Mouse (Mus musculus) hindbrain, embryonic 11.5 days (tissue): ENCODE measurements at regions not wholly inside any gene's neighbourhood (a gene's known extent, or its start where the extent isn't known, plus 50 kb on each side); places are given as distances from the start of the nearest gene placed in this dataset.

Experiments
- ATAC-seq: fragments of 200-750 bp; cut with Nextera tagmentation; 2 replicates; pipeline ENCODE4 v1.8.0; 2017; ENCODE audit warnings: mild to moderate bottlenecking, moderate TSS enrichment, moderate library complexity; ENCODE audit not compliant: low FRiP score
- DNase-seq: peaks from one replicate; pipeline ENCODE4 v3.0.0-alpha.2; 2015; ENCODE audit warnings: low spot score
- H3K27ac ChIP-seq: fragments of 300-500 bp; sonication (generic); 2 replicates; pipeline ENCODE4 v1.5.1; 2014; ENCODE audit warnings: mild to moderate bottlenecking, low read depth, low read length
- H3K27me3 ChIP-seq: fragments of 300-500 bp; sonication (generic); 2 replicates; pipeline ENCODE4 v1.6.1; 2014; ENCODE audit warnings: mild to moderate bottlenecking, low read length, moderate library complexity, mixed read lengths; ENCODE audit not compliant: control insufficient read depth, insufficient read depth
- H3K36me3 ChIP-seq: fragments of 300-500 bp; sonication (generic); 2 replicates; pipeline ENCODE4 v1.6.1; 2014; ENCODE audit warnings: mild to moderate bottlenecking, low read length, moderate library complexity, mixed read lengths; ENCODE audit not compliant: control insufficient read depth, insufficient read depth
- H3K4me1 ChIP-seq: fragments of 300-500 bp; sonication (generic); replicated peaks from 2 replicates; pipeline ENCODE4 v1.6.1; 2014; ENCODE audit warnings: low read length, mixed read lengths; ENCODE audit not compliant: control insufficient read depth, insufficient read depth
- H3K4me2 ChIP-seq: fragments of 300-500 bp; sonication (generic); replicated peaks from 2 replicates; pipeline ENCODE4 v1.6.1; 2014; ENCODE audit warnings: mild to moderate bottlenecking, low read depth, low read length
- H3K4me3 ChIP-seq: fragments of 300-500 bp; sonication (generic); 2 replicates; pipeline ENCODE4 v1.5.1; 2014; ENCODE audit warnings: low read depth, low read length
- H3K9ac ChIP-seq: fragments of 300-500 bp; sonication (generic); 2 replicates; pipeline ENCODE4 v1.6.1; 2014; ENCODE audit warnings: low read depth, low read length
- H3K9me3 ChIP-seq: fragments of 300-500 bp; sonication (generic); 2 replicates; pipeline ENCODE4 v1.6.1; 2016; ENCODE audit warnings: low read length; ENCODE audit not compliant: control insufficient read depth
- WGBS: fragments of 180-500 bp; shearing (Covaris S2); extraction: QIAGEN DNeasy Blood & Tissue Kit; methylation state at CpG from one replicate; pipeline ENCODE4 v1.1.7; 2014; 5-methylcytosine and 5-hydroxymethylcytosine counted together

DNA sequence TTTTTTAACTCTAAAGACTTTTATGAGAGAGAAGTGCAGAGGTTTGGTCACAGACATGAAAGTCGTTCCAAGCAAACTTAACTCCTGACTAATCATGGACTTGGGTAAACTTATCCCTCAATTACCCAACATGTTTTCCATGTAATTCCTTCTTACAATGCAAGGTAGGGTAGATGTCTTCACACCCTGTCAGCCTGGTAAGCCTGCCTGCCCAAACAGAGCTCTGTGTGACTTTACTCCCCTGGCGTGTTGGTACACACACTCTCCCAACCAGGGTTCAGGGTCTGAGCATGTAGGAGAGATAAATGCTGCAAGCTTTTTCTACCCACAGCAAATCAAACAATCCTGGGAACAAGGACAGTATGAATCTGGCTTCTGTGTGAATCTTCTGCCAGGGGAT lies 192.1 kb upstream of the Camk1g start:
- Histone ChIP-seq H3K36me3 (no peaks in the 10 kb centered on the region), H3K4me3 (no peak overlapping the region), H3K4me1 (no peaks in the 10 kb centered on the region), H3K9ac (no peak overlapping the region), H3K27ac (no peak overlapping the region), H3K27me3 (no peaks in the 10 kb centered on the region), H3K9me3 (no peaks in the 10 kb centered on the region), H3K4me2 (no peak overlapping the region)
- ATAC-seq (no peak), DNase-seq (no peak)
- 88% methylated on average over 2 of the region's 2 CpGs for WGBS

DNA sequence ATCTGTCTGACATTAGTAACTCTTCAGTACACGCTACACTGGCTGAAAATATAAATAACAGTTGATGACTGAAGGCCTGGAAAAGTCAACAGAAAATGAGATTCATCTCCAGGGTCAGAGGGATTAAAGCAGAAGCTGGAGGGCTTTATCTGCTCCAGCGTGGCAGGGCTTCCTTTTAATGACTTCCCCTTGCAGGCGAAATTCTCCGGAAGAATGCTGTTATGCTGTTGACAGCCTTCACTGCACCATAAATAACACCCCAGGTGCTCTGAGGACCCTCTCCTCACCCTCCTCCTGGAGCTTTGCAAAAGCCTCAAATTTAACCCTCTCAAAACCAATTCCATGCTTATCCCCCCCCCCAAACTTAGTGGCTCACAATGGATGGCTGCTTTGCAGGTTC lies 188.0 kb upstream of the Camk1g start:
- Histone ChIP-seq H3K36me3 (no peaks in the 10 kb centered on the region), H3K27ac (no peak overlapping the region), H3K9me3 (no peaks in the 10 kb centered on the region), H3K27me3 (no peaks in the 10 kb centered on the region), H3K4me1 (no peaks in the 10 kb centered on the region), H3K4me2 (no peak overlapping the region), H3K4me3 (no peak overlapping the region), H3K9ac (no peak overlapping the region)
- WGBS, result 50% methylated on average over 4 of the region's 4 CpGs
- DNase-seq (no peak), ATAC-seq (no peak)

DNA sequence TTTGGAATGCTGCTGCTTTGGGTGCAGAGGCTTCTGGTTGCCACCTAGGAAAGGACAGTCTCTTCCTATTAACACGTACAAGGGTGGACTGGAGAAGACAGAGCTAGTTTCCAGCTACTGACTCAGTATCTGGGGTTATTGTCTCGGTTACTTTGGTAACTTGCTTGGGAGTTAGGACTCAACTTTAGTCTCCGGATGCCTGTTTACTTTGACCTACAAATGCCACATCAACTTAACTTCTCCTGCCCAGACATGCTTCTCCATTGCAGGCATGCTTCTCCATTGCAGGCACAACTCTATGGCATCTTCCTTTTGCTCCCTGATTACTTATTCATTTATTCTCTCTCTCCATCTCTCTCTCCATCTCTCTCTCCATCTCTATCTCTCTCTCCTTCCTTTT lies 184.6 kb upstream of the Camk1g start:
- no peak for DNase-seq
- H3K4me1 ChIP-seq, result no peaks in the 10 kb centered on the region
- no peak overlapping the region for H3K9ac ChIP-seq
- H3K27ac ChIP-seq, result no peak overlapping the region
- no peaks in the 10 kb centered on the region for H3K27me3 ChIP-seq
- H3K36me3 ChIP-seq, result no peaks in the 10 kb centered on the region
- WGBS, result 85% methylated on average over 3 of the region's 3 CpGs
- ATAC-seq, result no peak
- H3K4me2 ChIP-seq, result no peak overlapping the region
- H3K4me3 ChIP-seq, result no peak overlapping the region
- H3K9me3 ChIP-seq, result no peaks in the 10 kb centered on the region

DNA sequence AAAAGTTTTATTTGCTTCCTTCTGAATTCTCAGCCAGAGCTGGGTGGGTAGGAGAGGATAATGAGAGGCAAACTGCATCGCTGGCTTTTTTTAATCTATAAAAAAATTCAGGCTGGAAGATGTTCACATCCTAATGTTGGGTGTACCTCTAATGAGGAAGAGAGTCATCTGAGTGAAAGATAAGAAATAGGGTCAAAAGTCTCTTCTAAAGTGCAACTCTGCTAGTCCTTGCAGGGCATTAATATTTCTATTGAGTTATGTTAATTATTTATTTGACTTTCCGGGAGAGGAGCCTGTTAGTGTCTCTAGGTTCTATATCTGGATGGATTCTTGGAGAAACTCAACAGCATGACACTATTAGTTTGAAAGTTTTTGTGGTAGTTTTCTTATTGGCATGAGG lies 182.2 kb upstream of the Camk1g start:
- Histone ChIP-seq H3K27ac (no peak overlapping the region), H3K27me3 (no peaks in the 10 kb centered on the region), H3K9me3 (no peaks in the 10 kb centered on the region), H3K4me1 (no peaks in the 10 kb centered on the region), H3K4me2 (no peak overlapping the region), H3K36me3 (no peaks in the 10 kb centered on the region), H3K9ac (no peak overlapping the region), H3K4me3 (no peak overlapping the region)
- WGBS, result 82% methylated on average over 2 of the region's 2 CpGs
- no peak for DNase-seq
- no peak for ATAC-seq

DNA sequence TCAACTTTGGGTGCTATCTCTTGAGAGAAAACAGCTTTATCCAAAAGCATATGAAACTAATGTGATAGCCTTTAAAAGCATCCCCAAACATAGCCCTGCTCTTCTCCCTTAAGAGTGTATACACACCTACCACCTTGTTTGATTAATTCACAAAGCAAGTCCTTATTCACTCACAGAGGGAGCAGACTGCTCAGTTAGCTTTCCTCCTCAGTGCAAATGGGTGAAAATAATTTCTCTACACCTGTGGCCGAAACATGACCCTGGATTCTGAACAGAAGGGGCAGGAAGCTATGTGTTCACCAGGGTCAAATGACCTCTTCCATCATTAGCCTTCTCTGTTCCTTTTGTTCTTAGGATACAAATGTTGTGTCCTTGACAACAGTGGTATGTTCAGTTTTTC lies 181.2 kb upstream of the Camk1g start:
- no peak overlapping the region for H3K9ac ChIP-seq
- no peak for ATAC-seq
- H3K4me2 ChIP-seq, result no peak overlapping the region
- no peak for DNase-seq
- H3K36me3 ChIP-seq, result no peaks in the 10 kb centered on the region
- H3K4me3 ChIP-seq, result no peak overlapping the region
- H3K27me3 ChIP-seq, result no peaks in the 10 kb centered on the region
- H3K9me3 ChIP-seq, result no peaks in the 10 kb centered on the region
- no peak overlapping the region for H3K27ac ChIP-seq
- WGBS, result 58% methylated on average over 1 of the region's 1 CpGs
- H3K4me1 ChIP-seq, result no peaks in the 10 kb centered on the region

DNA sequence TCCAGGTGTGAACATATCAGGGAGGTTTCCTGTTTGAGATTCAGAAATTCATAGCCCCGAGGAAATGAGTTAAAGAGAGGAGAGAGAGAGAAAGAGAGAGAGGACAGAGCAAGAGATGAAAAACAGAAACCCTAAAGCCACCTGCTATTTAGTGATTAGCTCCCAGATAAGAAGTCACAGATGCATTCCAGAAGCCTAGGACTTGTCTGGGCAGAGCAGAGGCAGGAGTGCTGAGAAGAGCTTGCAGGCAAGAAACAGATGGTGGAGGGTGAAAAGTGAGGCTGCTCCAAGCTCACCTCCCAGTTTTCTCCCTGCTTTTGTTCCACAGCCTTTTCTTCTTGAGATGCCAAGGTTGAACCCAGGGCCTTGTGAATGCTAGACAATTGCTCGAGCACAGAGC lies 180.7 kb upstream of the Camk1g start:
- no peak for ATAC-seq
- H3K27ac ChIP-seq, result no peak overlapping the region
- H3K4me2 ChIP-seq, result no peak overlapping the region
- H3K27me3 ChIP-seq, result no peaks in the 10 kb centered on the region
- H3K9ac ChIP-seq, result no peak overlapping the region
- no peaks in the 10 kb centered on the region for H3K4me1 ChIP-seq
- WGBS, result 40% methylated on average over 2 of the region's 2 CpGs
- no peaks in the 10 kb centered on the region for H3K9me3 ChIP-seq
- H3K36me3 ChIP-seq, result no peaks in the 10 kb centered on the region
- no peak overlapping the region for H3K4me3 ChIP-seq
- DNase-seq, result no peak

DNA sequence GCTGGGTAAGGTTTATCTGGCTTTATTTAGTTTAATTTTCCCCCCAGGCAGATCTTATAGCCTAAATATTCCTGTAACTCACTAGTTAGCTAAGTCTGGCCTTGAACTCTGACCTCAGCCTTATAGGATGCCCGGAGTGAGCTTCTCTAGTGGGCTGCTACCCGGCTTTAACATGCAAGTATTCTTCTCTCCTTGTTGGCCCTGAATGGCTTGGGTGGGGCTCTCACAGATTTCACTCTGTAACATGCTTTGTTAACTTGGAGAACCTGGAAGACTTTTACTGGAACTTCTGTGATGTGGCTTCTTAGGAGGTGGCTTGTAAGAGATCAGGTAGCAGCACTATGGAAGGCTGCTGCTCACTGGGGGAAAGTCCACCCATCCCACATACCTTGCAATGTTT lies 177.3 kb upstream of the Camk1g start:
- 81% methylated on average over 2 of the region's 2 CpGs for WGBS
- Histone ChIP-seq H3K27me3 (no peaks in the 10 kb centered on the region), H3K4me2 (no peak overlapping the region), H3K27ac (no peak overlapping the region), H3K9me3 (no peaks in the 10 kb centered on the region), H3K4me3 (no peak overlapping the region), H3K9ac (no peak overlapping the region), H3K36me3 (no peaks in the 10 kb centered on the region), H3K4me1 (no peaks in the 10 kb centered on the region)
- DNase-seq, result no peak
- no peak for ATAC-seq

DNA sequence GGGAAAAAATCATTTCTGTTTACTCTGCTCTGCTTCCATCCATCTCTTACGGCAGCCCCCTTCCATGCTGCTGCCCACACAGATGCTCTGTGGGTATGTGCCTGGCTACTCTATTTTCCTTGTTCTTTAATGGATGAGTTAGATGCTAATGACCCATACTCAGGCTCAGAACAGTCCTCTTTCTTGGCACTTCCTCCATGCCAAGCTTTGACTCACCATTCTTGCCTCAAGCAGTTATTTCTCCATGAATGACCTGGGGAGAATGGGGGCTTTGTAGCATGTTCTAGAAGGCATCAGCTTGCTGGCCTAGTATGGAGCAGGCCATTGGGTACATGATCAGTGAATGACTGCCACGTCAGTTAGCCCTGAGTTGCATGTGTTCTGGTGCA lies 175.9 kb upstream of the Camk1g start:
- no peak for ATAC-seq
- no peaks in the 10 kb centered on the region for H3K4me1 ChIP-seq
- no peak overlapping the region for H3K4me3 ChIP-seq
- H3K4me2 ChIP-seq, result no peak overlapping the region
- no peaks in the 10 kb centered on the region for H3K36me3 ChIP-seq
- 90% methylated on average over 2 of the region's 2 CpGs for WGBS
- no peaks in the 10 kb centered on the region for H3K27me3 ChIP-seq
- H3K27ac ChIP-seq, result no peak overlapping the region
- no peaks in the 10 kb centered on the region for H3K9me3 ChIP-seq
- no peak overlapping the region for H3K9ac ChIP-seq
- DNase-seq, result no peak

DNA sequence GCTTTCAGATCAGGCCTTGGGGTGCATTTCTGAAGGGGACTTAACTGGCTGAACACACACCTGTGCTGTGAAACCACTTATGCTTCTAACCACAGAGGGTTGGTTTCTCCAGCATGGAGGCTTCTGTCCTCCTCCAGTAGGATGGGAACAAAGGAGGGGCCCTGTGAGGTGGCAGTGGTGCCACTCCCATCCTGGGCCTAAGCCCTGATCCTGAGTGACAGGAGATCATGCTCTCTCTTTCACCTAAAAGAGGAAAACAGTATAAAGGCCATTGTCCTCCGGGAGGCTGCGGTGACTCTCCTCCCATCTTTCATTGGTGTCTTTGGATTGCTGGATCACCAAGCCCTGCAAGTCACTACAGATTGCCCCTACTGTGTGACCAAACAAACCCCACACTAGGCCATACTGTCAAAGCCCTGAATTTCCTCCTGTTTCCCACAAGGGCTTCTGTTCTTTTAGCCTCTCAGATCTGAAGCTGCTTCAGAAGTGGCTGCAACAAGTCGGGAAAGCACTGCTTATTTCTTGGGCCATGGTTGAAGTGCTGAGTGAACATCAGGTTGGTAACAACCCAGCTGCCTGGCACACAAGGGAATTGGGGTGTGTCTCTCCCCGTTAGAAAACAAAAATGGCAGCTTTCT lies 175.4 kb upstream of the Camk1g start:
- DNase-seq, result no peak
- 46% methylated on average over 4 of the region's 4 CpGs for WGBS
- Histone ChIP-seq H3K4me3 (no peak overlapping the region), H3K9me3 (no peaks in the 10 kb centered on the region), H3K27ac (no peak overlapping the region), H3K4me2 (no peak overlapping the region), H3K27me3 (no peaks in the 10 kb centered on the region), H3K4me1 (no peaks in the 10 kb centered on the region), H3K9ac (no peak overlapping the region), H3K36me3 (no peaks in the 10 kb centered on the region)
- ATAC-seq, result no peak
